ENCODE assay signal across 18 mouse cellular contexts in genomic region chr10:96180554-96181397, GRCm38 (mm10). TPM values are rescaled to one million over a fixed set of nuclear protein-coding genes. Genes with fewer than 3 reads are reported as not detected.
A peak's percentile ranks its signal among the peaks of the same experiment; 100 is the strongest.
DNase-seq lines count a peak whose midpoint lies in the region; ATAC-seq lines count a peak whose summit lies in the region.
"Had no signal": no experiment of that assay in that cellular context is flagged by ENCODE, and none has a peak within 500 bp of the region (broad histone marks: within the 10 kb centered on the region; RNA-seq: fewer than 3 reads in every experiment).

No protein-coding gene starts in this region.

- no peak for ATAC-seq in lung, embryonic 16.5 days (ENCODE audit: low read depth)
- ATAC-seq in common myeloid progenitor, adult 5-6 weeks (replicated peaks; ENCODE audit: low read depth, poor library complexity, severe bottlenecking) = peak; percentile 50

- no peaks in the 10 kb centered on the region for H3K27me3 ChIP-seq in lung, embryonic 16.5 days (ENCODE audit: control insufficient read depth, insufficient read depth, low read depth, low read length)
- H3K27me3 ChIP-seq: embryonic facial prominence, embryonic 15.5 days had no signal

- peaks cover 3% of the 10 kb centered on the region; the same call in 1 of the 2 replicates for H3K4me1 ChIP-seq in lung, embryonic 16.5 days (replicated peaks; ENCODE audit: control insufficient read depth, insufficient read depth, low read length)
- H3K4me1 ChIP-seq: embryonic facial prominence, embryonic 15.5 days had no signal

- no peaks in the 10 kb centered on the region for H3K9me3 ChIP-seq in lung, embryonic 16.5 days (ENCODE audit: control insufficient read depth, low read length)
- H3K9me3 ChIP-seq: embryonic facial prominence, embryonic 15.5 days had no signal

- no peaks in the 10 kb centered on the region for H3K36me3 ChIP-seq in lung, embryonic 16.5 days (ENCODE audit: control insufficient read depth, insufficient read depth, low read length)
- H3K36me3 ChIP-seq in macrophage (ENCODE audit: inconsistent target) = no peaks in the 10 kb centered on the region
- H3K36me3 ChIP-seq: embryonic facial prominence, embryonic 15.5 days; G1E had no signal

- H3K4me2 ChIP-seq in lung, embryonic 16.5 days (ENCODE audit: low read depth, low read length) = no peak overlapping the region
- H3K4me2 ChIP-seq: embryonic facial prominence, embryonic 15.5 days had no signal

- DNase-seq in lung, postnatal 4 days = no peak
- DNase-seq in thymus, postnatal 25 days = peak; percentile 69
- DNase-seq in right cerebral cortex, postnatal 14 days = no peak
- DNase-seq in layer of hippocampus, adult 8-10 months (ENCODE audit: low spot score in 2 of 2) = no peak
- DNase-seq in adrenal gland, postnatal 36 days = no peak
- DNase-seq: cerebellum, adult 9-10 months had no signal

- WGBS in lung, embryonic 16.5 days = 56% methylated on average over 12 of the region's 12 CpGs
- WGBS in macrophage (ENCODE audit: missing documents) = 30% methylated on average over 12 of the region's 12 CpGs

- H3K79me2 ChIP-seq in macrophage (ENCODE audit: inconsistent target) = no peaks in the 10 kb centered on the region

- no peak overlapping the region for H3K9ac ChIP-seq in lung, embryonic 16.5 days (ENCODE audit: low read length)
- H3K9ac ChIP-seq: embryonic facial prominence, embryonic 15.5 days had no signal

- H3K4me3 ChIP-seq in lung, embryonic 16.5 days (ENCODE audit: low read length) = no peak overlapping the region
- H3K4me3 ChIP-seq in macrophage (ENCODE audit: inconsistent target) = no peak overlapping the region
- H3K4me3 ChIP-seq: embryonic facial prominence, embryonic 15.5 days; left cerebral cortex, adult 2 months had no signal

- H3K27ac ChIP-seq in lung, embryonic 16.5 days (ENCODE audit: low read length) = 0 out of 2 replicates have a peak overlapping the region, but pooled peaks have one; percentile 47
- H3K27ac ChIP-seq in macrophage = peak overlapping the region; percentile 92
- H3K27ac ChIP-seq: kidney, postnatal 0 days; left cerebral cortex, adult 2 months had no signal

RNA-seq across cellular contexts. Expression of gene Gm5426, which starts 44.4 kb away (rescaled TPM):
- polyA plus RNA-seq in lung, embryonic 16.5 days (2015; fragmentation: Nextera tagmentation; extraction: Ambion mirVana) = not detected in 2 replicates
- total RNA-seq in common myeloid progenitor, adult 5-6 weeks (2017) = not detected in 2 replicates
- not detected for total RNA-seq in macrophage (2018; cell fraction: chromatin; rRNA removed)
- total RNA-seq in macrophage (2018; cell fraction: cytosol; rRNA removed) = not detected
- total RNA-seq in macrophage (2018; cell fraction: nucleus; rRNA removed) = 1 to 10 TPM in 1 of 26 experiments, not detected in 25; 7.3 TPM
- polyA plus RNA-seq in macrophage (2018) = not detected in 3 replicates
- not detected for total RNA-seq in layer of hippocampus, adult 8-10 months (2022)
- total RNA-seq in adrenal gland, postnatal 36 days (2021) = not detected
- total RNA-seq: adrenal gland, adult 2 months; G1E; left cerebral cortex, adult 2 months had no signal
- polyA plus RNA-seq: adrenal gland, adult 2 months; embryonic facial prominence, embryonic 15.5 days; frontal cortex, adult 2 months; G1E; hindbrain, embryonic 11.5 days; kidney, postnatal 0 days; neural tube, embryonic 11.5 days; stomach, embryonic 14.5 days had no signal
